ENCODE assay signal across 8 mouse cellular contexts in the genomic region with DNA sequence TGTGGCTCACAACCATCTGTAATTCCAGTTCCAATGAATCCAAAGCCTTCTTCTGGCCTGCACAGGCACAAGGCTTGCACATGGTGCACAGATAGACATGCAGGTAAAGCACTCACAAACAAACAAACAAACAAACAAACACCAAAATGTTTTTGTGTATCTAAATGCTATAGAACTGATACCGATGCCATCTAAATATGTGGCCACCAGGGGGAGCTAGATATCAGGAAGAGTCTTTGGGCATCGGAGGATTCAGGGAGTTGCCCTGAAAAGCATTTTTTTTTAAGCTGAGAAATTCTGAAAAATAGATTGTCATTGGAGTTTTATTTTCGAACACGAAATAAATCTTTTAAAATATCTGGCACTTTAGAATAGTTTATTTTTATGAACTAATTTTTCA. TPM values are rescaled to one million over a fixed set of nuclear protein-coding genes. Genes with fewer than 3 reads are reported as not detected.
A peak's percentile ranks its signal among the peaks of the same experiment; 100 is the strongest.
DNase-seq lines count a peak whose midpoint lies in the region; ATAC-seq lines count a peak whose summit lies in the region.

No protein-coding gene starts in this region.

- no peaks in the 10 kb centered on the region for H3K9me3 ChIP-seq in midbrain, embryonic 10.5 days (replicated peaks)
- no peaks in the 10 kb centered on the region for H3K9me3 ChIP-seq in midbrain, embryonic 15.5 days
- no peaks in the 10 kb centered on the region for H3K9me3 ChIP-seq in midbrain, embryonic 14.5 days (ENCODE audit: control insufficient read depth, low read length)

- no peak overlapping the region for H3K27ac ChIP-seq in midbrain, embryonic 10.5 days (replicated peaks)
- no peak overlapping the region for H3K27ac ChIP-seq in midbrain, embryonic 15.5 days
- no peak overlapping the region for H3K27ac ChIP-seq in midbrain, embryonic 14.5 days (replicated peaks; ENCODE audit: low read depth, low read length)

- H3K9ac ChIP-seq in midbrain, embryonic 15.5 days: no peak overlapping the region
- no peak overlapping the region for H3K9ac ChIP-seq in midbrain, embryonic 14.5 days (replicated peaks; ENCODE audit: low read length)

- no peak overlapping the region for H3K4me3 ChIP-seq in midbrain, embryonic 10.5 days
- no peak overlapping the region for H3K4me3 ChIP-seq in midbrain, embryonic 15.5 days
- H3K4me3 ChIP-seq in midbrain, embryonic 14.5 days (replicated peaks; ENCODE audit: low read depth, low read length): no peak overlapping the region

- H3K27me3 ChIP-seq in midbrain, embryonic 10.5 days (ENCODE audit: low read depth, poor library complexity, severe bottlenecking): no peaks in the 10 kb centered on the region
- H3K27me3 ChIP-seq in midbrain, embryonic 15.5 days (replicated peaks): no peaks in the 10 kb centered on the region
- H3K27me3 ChIP-seq in midbrain, embryonic 14.5 days (ENCODE audit: control insufficient read depth, insufficient read depth, low read length): no peaks in the 10 kb centered on the region

- peak; percentile 47 for DNase-seq in midbrain, embryonic 10.5 days (ENCODE audit: low spot score)
- DNase-seq in R1 (ENCODE audit: low read depth, low spot score): peak; percentile 78
- peak; percentile 86 to 91 for DNase-seq in cerebellum, postnatal 14 days
- DNase-seq in frontal cortex, postnatal 36 days (ENCODE audit: low spot score in 2 of 2): peak; percentile 54 to 78
- DNase-seq in layer of hippocampus, postnatal 10 days (ENCODE audit: low spot score in 2 of 2): peak; percentile 78 to 80
- DNase-seq in midbrain, embryonic 14.5 days: peak; percentile 91
- DNase-seq in thymus, postnatal 25 days: peak; percentile 33

- no peak for ATAC-seq in midbrain, embryonic 15.5 days (replicated peaks)
- no peak for ATAC-seq in midbrain, embryonic 14.5 days (ENCODE audit: low FRiP score, low TSS enrichment)

- no peaks in the 10 kb centered on the region for H3K4me1 ChIP-seq in midbrain, embryonic 10.5 days
- H3K4me1 ChIP-seq in midbrain, embryonic 15.5 days: no peaks in the 10 kb centered on the region
- no peaks in the 10 kb centered on the region for H3K4me1 ChIP-seq in midbrain, embryonic 14.5 days (ENCODE audit: control insufficient read depth, insufficient read depth, low read length)

- WGBS in midbrain, embryonic 10.5 days: 18% methylated on average over 4 of the region's 4 CpGs
- WGBS in midbrain, embryonic 15.5 days: 15% methylated on average over 4 of the region's 4 CpGs
- WGBS in midbrain, embryonic 14.5 days: 18% methylated on average over 4 of the region's 4 CpGs

- no peak overlapping the region for H3K4me2 ChIP-seq in midbrain, embryonic 15.5 days
- H3K4me2 ChIP-seq in midbrain, embryonic 14.5 days (ENCODE audit: low read length): no peak overlapping the region

- H3K36me3 ChIP-seq in midbrain, embryonic 10.5 days: no peaks in the 10 kb centered on the region
- no peaks in the 10 kb centered on the region for H3K36me3 ChIP-seq in midbrain, embryonic 15.5 days (replicated peaks)
- H3K36me3 ChIP-seq in midbrain, embryonic 14.5 days (ENCODE audit: control insufficient read depth, insufficient read depth, low read length): no peaks in the 10 kb centered on the region

RNA-seq across cellular contexts. Expression of gene Etfdh, which starts 43.8 kb away (rescaled TPM):
- 47.1 and 55.5 TPM in 2 replicates for polyA plus RNA-seq in midbrain, embryonic 10.5 days (2016; fragmentation: Nextera tagmentation; extraction: Ambion mirVana)
- polyA plus RNA-seq in midbrain, embryonic 15.5 days (2015; fragmentation: Nextera tagmentation; extraction: Ambion mirVana): 40.2 and 45.7 TPM in 2 replicates
- total RNA-seq in layer of hippocampus, postnatal 10 days (2021): 10 to 100 TPM; 31.5 to 32.6 TPM
- 35.8 and 44.7 TPM in 2 replicates for polyA plus RNA-seq in midbrain, embryonic 14.5 days (2014; fragmentation: Nextera tagmentation; extraction: Ambion mirVana)

RNA-seq across cellular contexts. Expression of gene 4930579G24Rik, which starts 44.2 kb away (rescaled TPM):
- 26.5 and 28.1 TPM in 2 replicates for polyA plus RNA-seq in midbrain, embryonic 10.5 days (2016; fragmentation: Nextera tagmentation; extraction: Ambion mirVana)
- polyA plus RNA-seq in midbrain, embryonic 15.5 days (2015; fragmentation: Nextera tagmentation; extraction: Ambion mirVana): 6.3 and 7.7 TPM in 2 replicates
- total RNA-seq in layer of hippocampus, postnatal 10 days (2021): 1 to 10 TPM; 1.8 to 2.6 TPM
- 6.1 and 7.3 TPM in 2 replicates for polyA plus RNA-seq in midbrain, embryonic 14.5 days (2014; fragmentation: Nextera tagmentation; extraction: Ambion mirVana)

Comparison
In these comparisons a context has a peak if more than half of its experiments do, and no peak if none do; other contexts are left out.
1. DNase-seq: peak in every context shown above with its lines; median percentile 91 in midbrain, embryonic 14.5 days; 88 in cerebellum, postnatal 14 days; 79 in layer of hippocampus, postnatal 10 days; 78 in R1; 66 in frontal cortex, postnatal 36 days; 47 in midbrain, embryonic 10.5 days; 33 in thymus, postnatal 25 days.